Mouse (Mus musculus) ES-Bruce4 (cell line): Measurements from ENCODE around the gene Dpp4.

ENCODE experiments used
- CTCF ChIP-seq: IDR thresholded peaks from one replicate; pipeline ENCODE4 v1.8.1; 2011; ENCODE audit warnings: low read depth, low read length
- EP300 ChIP-seq: IDR thresholded peaks from 2 replicates; pipeline ENCODE4 v1.6.1; 2011; ENCODE audit warnings: low read depth, low read length; ENCODE audit not compliant: insufficient read depth
- POLR2A ChIP-seq: IDR thresholded peaks from one replicate; pipeline ENCODE4 v1.8.1; 2011; ENCODE audit warnings: low read length; ENCODE audit not compliant: insufficient read depth

- TF ChIP-seq EP300 (no peak), CTCF (no peak), POLR2A (no peak)
Measured at GRCm38 (mm10) chr2:62352035-62352434, 60.0 kb downstream of the Dpp4 start.
